8 mouse cellular contexts compared by ENCODE assay signal in genomic region chr17:74810892-74811625, GRCm38 (mm10).
A peak's percentile ranks its signal among the peaks of the same experiment; 100 is the strongest.
DNase-seq lines count a peak whose midpoint lies in the region; ATAC-seq and TF ChIP-seq lines count a peak whose summit lies in the region.

No protein-coding gene starts in this region.

- no peak overlapping the region for H3K4me3 ChIP-seq in forebrain, embryonic 16.5 days (replicated peaks; ENCODE audit: low read length)
- no peak overlapping the region for H3K4me3 ChIP-seq in kidney, adult 2 months (ENCODE audit: insufficient read depth, low read depth, low read length)
- H3K4me3 ChIP-seq in stomach, postnatal 0 days (ENCODE audit: low read depth, low read length) = no peak overlapping the region

- no peaks in the 10 kb centered on the region for H3K9me3 ChIP-seq in forebrain, embryonic 16.5 days (ENCODE audit: control insufficient read depth, low read length)
- H3K9me3 ChIP-seq in stomach, postnatal 0 days (ENCODE audit: control insufficient read depth, low read length) = no peaks in the 10 kb centered on the region

- H3K4me2 ChIP-seq in forebrain, embryonic 16.5 days (ENCODE audit: low read length) = no peak overlapping the region
- no peak overlapping the region for H3K4me2 ChIP-seq in stomach, postnatal 0 days (replicated peaks; ENCODE audit: low read depth)

- TF ChIP-seq POLR2A in kidney, adult 2 months (IDR thresholded peaks at IDR 0.05; ENCODE audit: low read depth, low read length) = no peak

- H3K36me3 ChIP-seq in forebrain, embryonic 16.5 days (ENCODE audit: control insufficient read depth, insufficient read depth) = no peaks in the 10 kb centered on the region
- no peaks in the 10 kb centered on the region for H3K36me3 ChIP-seq in kidney, adult 2 months (ENCODE audit: control insufficient read depth, insufficient read depth, low read length)
- no peaks in the 10 kb centered on the region for H3K36me3 ChIP-seq in stomach, postnatal 0 days (ENCODE audit: control insufficient read depth, insufficient read depth, low read length)

- TF ChIP-seq CTCF in kidney, adult 2 months (conservative IDR thresholded peaks at IDR 0.05; ENCODE audit: insufficient read depth, insufficient read length, low read depth, low read length) = peak; percentile 34; the same call in 1 of the 2 replicates
- peak; percentile 90 for TF ChIP-seq CTCF in stomach, postnatal 0 days (IDR thresholded peaks at IDR 0.05; ENCODE audit: low read depth)

- 48% methylated on average over 3 of the region's 3 CpGs for WGBS in forebrain, embryonic 16.5 days
- whole genome bisulfite sequencing in kidney, adult 2 months = 34% methylated on average over 3 of the region's 3 CpGs
- WGBS in stomach, postnatal 0 days = 36% methylated on average over 3 of the region's 3 CpGs

- peak; percentile 85 for ATAC-seq in forebrain, embryonic 16.5 days
- peak; percentile 68 for ATAC-seq in megakaryocyte, adult 5-6 weeks (ENCODE audit: poor library complexity, severe bottlenecking)
- ATAC-seq in stomach, postnatal 0 days (ENCODE audit: low FRiP score, low TSS enrichment) = peak; percentile 84

- peak; percentile 1 for DNase-seq in cerebellum, adult 8-10 months
- no peak for DNase-seq in cerebellum, adult 18-20 months
- DNase-seq in urinary bladder, postnatal 25 days (ENCODE audit: low spot score) = peak; percentile 17
- DNase-seq in urinary bladder, adult 18-20 months (ENCODE audit: low spot score in 2 of 2) = no peak
- DNase-seq in kidney, adult 2 months = peak; percentile 67
- peak; percentile 32 for DNase-seq in stomach, postnatal 0 days (ENCODE audit: low spot score)

- no peak for TF ChIP-seq EP300 in stomach, postnatal 0 days (optimal IDR thresholded peaks at IDR 0.05)

- 0 out of 2 replicates have a peak, but pooled peaks cover 3% of the 10 kb centered on the region for H3K4me1 ChIP-seq in forebrain, embryonic 16.5 days (replicated peaks; ENCODE audit: control insufficient read depth, insufficient read depth, low read length)
- no peaks in the 10 kb centered on the region for H3K4me1 ChIP-seq in kidney, adult 2 months (ENCODE audit: control insufficient read depth, insufficient read depth, low read length)
- H3K4me1 ChIP-seq in stomach, postnatal 0 days (replicated peaks; ENCODE audit: control insufficient read depth, insufficient read depth) = no peaks in the 10 kb centered on the region

- H3K9ac ChIP-seq in forebrain, embryonic 16.5 days (replicated peaks; ENCODE audit: low read depth, low read length) = no peak overlapping the region
- no peak overlapping the region for H3K9ac ChIP-seq in stomach, postnatal 0 days (ENCODE audit: low read length)

- H3K27me3 ChIP-seq in forebrain, embryonic 16.5 days (replicated peaks; ENCODE audit: control insufficient read depth, insufficient read depth, low read length) = no peaks in the 10 kb centered on the region
- no peaks in the 10 kb centered on the region for H3K27me3 ChIP-seq in kidney, adult 2 months (replicated peaks; ENCODE audit: control insufficient read depth, insufficient read depth, low read length)
- H3K27me3 ChIP-seq in stomach, postnatal 0 days (ENCODE audit: control insufficient read depth, insufficient read depth, low read length) = no peaks in the 10 kb centered on the region

- H3K27ac ChIP-seq in forebrain, embryonic 16.5 days (ENCODE audit: low read length) = no peak overlapping the region
- no peak overlapping the region for H3K27ac ChIP-seq in kidney, adult 2 months (ENCODE audit: insufficient read depth, low read depth, low read length)
- no peak overlapping the region for H3K27ac ChIP-seq in stomach, postnatal 0 days (replicated peaks)

Comparison
In these comparisons a context has a peak if more than half of its experiments do, and no peak if none do; other contexts are left out.
1. DNase-seq: peak in cerebellum, adult 8-10 months (single experiment), urinary bladder, postnatal 25 days (single experiment), kidney, adult 2 months (single experiment) and stomach, postnatal 0 days (single experiment); none in cerebellum, adult 18-20 months (0 of 2) and urinary bladder, adult 18-20 months (0 of 2).
2. Peak in every context shown above with its lines, with median percentiles within 50 percentile points of each other: ATAC-seq.